Mouse (Mus musculus): ENCODE results near the gene Ipcef1. TPM values are rescaled to one million over a fixed set of nuclear protein-coding genes. Genes with fewer than 3 reads are reported as not detected.
A peak's percentile ranks its signal among the peaks of the same experiment; 100 is the strongest.

The Ipcef1 gene
- polyA plus RNA-seq (2015; fragmentation: Nextera tagmentation; extraction: Ambion mirVana): 0.69 and 1.3 TPM in 2 replicates

DNA sequence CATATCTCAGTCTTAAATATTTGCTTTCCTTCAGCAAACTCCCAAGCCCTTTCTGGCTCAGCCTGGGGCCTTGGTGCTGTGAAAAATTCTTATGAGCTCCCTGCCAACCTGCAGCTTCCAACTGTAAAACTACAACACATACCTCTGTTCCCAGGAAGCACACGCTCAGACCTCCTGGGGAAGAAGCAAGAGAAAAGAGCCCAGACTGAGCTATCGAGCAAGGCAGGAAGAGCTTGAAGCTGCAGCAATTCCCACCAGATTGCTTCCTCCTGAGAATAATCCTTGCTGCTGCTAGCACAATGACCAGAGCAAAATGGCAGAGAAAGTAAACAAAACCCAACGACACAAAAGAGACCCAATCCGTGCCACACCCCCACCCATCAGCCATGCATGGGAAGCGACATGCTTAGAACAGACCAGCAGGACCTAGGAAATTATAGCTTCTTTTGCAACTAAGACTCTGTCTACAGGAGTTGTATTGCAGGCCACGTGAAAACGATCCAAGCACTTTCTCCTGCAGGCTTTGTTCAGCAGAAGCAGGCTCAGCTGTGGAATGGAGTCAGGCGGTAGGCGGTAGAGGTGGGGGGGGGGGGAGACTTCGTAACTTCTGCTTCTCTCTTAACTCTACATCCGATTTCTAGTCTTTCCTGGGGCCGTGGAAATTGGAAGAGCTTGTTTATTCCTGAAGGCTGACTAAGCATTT lies at the start of gene Ipcef1:
Gene Ipcef1 (minus strand): TSS at position 164 of the 703 bp plus-strand sequence.
- H3K9me3 ChIP-seq: no peaks in the 10 kb centered on the region
- H3K9ac ChIP-seq: no peak within 1 kb of the TSS
- no peaks in the 10 kb centered on the region for H3K36me3 ChIP-seq
- no peak for ATAC-seq (ENCODE audit: low FRiP score)
- H3K4me2 ChIP-seq: peak within 1 kb of the TSS; percentile 20; the same call in 1 of the 2 replicates
- 20% methylated on average over 12 of the region's 12 CpGs for WGBS
- no peak within 1 kb of the TSS for H3K4me3 ChIP-seq
- H3K27me3 ChIP-seq: no peaks in the 10 kb centered on the region
- no peak within 1 kb of the TSS for H3K27ac ChIP-seq
- H3K4me1 ChIP-seq (replicated peaks): peaks cover 6% of the 10 kb centered on the region; the same call in 1 of the 2 replicates

DNA sequence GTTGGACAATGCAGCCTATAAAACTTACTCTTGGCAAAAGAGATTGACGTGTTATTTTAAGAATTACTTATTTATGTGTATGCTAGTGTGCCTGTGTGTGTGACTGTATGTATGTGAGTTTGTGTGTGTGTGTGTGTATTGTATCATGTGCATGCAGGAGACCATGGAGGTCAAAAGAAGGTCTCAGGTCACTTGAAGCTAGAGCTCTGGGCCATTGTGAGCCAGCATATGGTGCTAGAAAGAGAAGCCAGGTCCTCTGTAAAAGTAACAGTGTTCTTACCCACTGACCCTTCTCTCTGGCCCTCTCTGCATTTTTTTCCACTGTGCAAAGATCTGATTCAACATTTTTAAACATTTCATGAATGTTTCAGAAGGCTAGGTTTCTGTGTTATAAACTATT lies 25.7 kb upstream of the Ipcef1 start:
- no peak overlapping the region; the same call in 1 of the 2 replicates for H3K27ac ChIP-seq
- no peak overlapping the region for H3K4me2 ChIP-seq
- H3K27me3 ChIP-seq: no peaks in the 10 kb centered on the region
- no peaks in the 10 kb centered on the region for H3K36me3 ChIP-seq
- WGBS: 93% methylated on average over 1 of the region's 1 CpGs
- no peak overlapping the region for H3K9ac ChIP-seq
- no peak for ATAC-seq (ENCODE audit: low FRiP score)
- H3K4me1 ChIP-seq (replicated peaks): 0 out of 2 replicates have a peak, but pooled peaks cover 6% of the 10 kb centered on the region
- no peaks in the 10 kb centered on the region for H3K9me3 ChIP-seq
- H3K4me3 ChIP-seq: no peak overlapping the region

DNA sequence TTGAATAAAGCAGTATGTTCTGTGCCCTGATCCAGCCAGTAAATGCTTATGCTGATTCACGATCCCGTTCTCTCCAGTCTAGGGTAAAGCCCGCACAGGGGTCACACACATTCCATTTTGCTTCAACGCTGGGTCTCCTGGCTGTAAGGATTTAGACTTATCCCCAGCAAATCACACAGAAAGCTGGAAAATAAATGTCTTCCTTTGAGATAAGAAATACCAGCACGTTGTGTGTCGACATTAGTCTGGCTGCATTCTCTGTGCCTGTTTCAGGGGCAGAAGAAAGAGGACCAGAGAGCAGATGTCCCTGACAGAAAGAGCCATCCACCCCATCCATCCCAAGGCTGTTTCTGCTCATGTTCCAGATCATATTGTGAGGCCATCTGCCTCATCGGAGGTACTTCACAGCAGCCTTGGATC lies 25.1 kb upstream of the Ipcef1 start:
- H3K36me3 ChIP-seq: no peaks in the 10 kb centered on the region
- no peak for ATAC-seq (ENCODE audit: low FRiP score)
- WGBS: 82% methylated on average over 7 of the region's 7 CpGs
- H3K9me3 ChIP-seq: no peaks in the 10 kb centered on the region
- H3K27me3 ChIP-seq: no peaks in the 10 kb centered on the region
- 0 out of 2 replicates have a peak, but pooled peaks cover 6% of the 10 kb centered on the region for H3K4me1 ChIP-seq (replicated peaks)
- no peak overlapping the region for H3K27ac ChIP-seq
- H3K4me2 ChIP-seq: no peak overlapping the region
- H3K9ac ChIP-seq: no peak overlapping the region
- no peak overlapping the region for H3K4me3 ChIP-seq

DNA sequence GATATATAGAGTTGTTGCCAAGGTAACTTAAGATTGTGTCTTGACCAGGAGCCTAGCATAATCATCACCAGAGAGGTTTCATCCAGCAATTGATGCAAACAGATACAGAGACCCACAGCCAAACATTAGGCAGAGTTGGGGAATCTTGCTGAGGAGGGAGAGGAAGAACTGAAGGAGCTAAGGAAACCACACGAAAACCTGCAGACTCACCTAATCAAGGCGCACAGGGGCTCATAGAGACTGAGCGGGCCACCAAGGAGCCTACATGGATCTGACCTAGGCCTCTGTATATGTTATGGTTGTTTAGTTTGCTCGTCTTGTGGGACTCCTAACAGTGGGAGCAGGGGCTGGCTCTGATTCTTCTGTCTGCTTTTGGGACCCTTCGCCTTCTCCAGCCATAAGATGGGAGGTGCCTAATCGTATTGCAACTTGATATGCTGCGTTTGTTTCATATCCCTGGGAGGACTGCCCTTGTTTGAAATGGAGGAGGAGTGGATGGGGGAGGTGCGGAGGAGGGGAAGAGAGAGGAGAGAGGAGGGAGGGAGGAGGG lies 24.5 kb upstream of the Ipcef1 start:
- no peak overlapping the region for H3K4me2 ChIP-seq

DNA sequence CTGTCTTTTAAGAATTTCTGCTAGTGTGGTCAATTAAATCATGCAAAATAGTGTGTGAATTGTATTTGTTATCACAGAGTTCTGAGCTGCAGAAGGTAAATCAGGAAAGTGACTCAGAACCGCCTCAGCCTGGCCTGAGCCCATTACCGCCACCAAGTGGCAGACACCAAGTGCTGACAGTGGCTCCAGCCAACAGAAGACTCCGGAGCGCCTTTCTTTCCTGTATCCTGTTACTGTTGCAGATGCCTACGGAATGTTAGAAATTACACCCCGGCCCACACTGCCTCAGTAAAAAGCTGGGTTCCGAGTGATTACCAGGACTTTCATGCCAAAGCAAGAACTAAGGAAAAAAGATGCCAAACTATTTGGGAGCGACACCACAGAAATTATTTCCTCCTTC lies 23.9 kb upstream of the Ipcef1 start:
- H3K4me3 ChIP-seq: no peak overlapping the region
- no peak overlapping the region for H3K27ac ChIP-seq
- 18% methylated on average over 8 of the region's 8 CpGs for WGBS
- H3K27me3 ChIP-seq: no peaks in the 10 kb centered on the region
- no peak overlapping the region for H3K4me2 ChIP-seq
- ATAC-seq (ENCODE audit: low FRiP score): peak; percentile 91
- H3K9me3 ChIP-seq: no peaks in the 10 kb centered on the region
- H3K4me1 ChIP-seq (replicated peaks): 0 out of 2 replicates have a peak, but pooled peaks cover 6% of the 10 kb centered on the region
- no peaks in the 10 kb centered on the region for H3K36me3 ChIP-seq
- H3K9ac ChIP-seq: 0 out of 2 replicates have a peak overlapping the region, but pooled peaks have one; percentile 19

More for the DNA sequence above, 24.5 kb upstream of the Ipcef1 start:
- 0 out of 2 replicates have a peak overlapping the region, but pooled peaks have one; percentile 19 for H3K9ac ChIP-seq
- H3K27ac ChIP-seq: no peak overlapping the region
- 60% methylated on average over 7 of the region's 8 CpGs for WGBS
- H3K9me3 ChIP-seq: no peaks in the 10 kb centered on the region
- H3K27me3 ChIP-seq: no peaks in the 10 kb centered on the region
- no peak overlapping the region for H3K4me3 ChIP-seq
- no peaks in the 10 kb centered on the region for H3K36me3 ChIP-seq
- 0 out of 2 replicates have a peak, but pooled peaks cover 6% of the 10 kb centered on the region for H3K4me1 ChIP-seq (replicated peaks)
- peak; percentile 48 for ATAC-seq (ENCODE audit: low FRiP score)

DNA sequence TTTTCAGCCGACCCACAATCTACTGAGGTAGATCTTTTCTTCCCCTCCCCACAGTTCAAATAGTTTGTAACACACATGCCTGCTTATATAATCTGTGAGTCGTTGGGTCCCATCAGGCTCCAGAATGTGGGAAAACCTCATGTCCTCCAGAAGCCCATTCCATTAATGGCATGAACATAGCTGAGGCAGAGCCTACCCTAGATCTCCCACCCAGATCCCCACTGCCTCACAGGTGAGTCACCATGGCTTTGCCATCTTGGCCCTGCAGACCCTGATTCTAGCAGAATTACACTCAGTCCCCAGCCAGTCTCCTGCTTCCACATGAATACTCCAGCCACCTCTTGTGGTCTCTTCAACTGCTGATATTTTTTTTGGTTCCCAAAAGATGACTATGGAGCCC lies 23.4 kb upstream of the Ipcef1 start:
- H3K4me1 ChIP-seq (replicated peaks): 0 out of 2 replicates have a peak, but pooled peaks cover 6% of the 10 kb centered on the region
- H3K9ac ChIP-seq: no peak overlapping the region
- ATAC-seq (ENCODE audit: low FRiP score): no peak; the same call in 1 of the 2 replicates
- H3K27me3 ChIP-seq: no peaks in the 10 kb centered on the region
- WGBS: 97% methylated on average over 2 of the region's 2 CpGs
- no peaks in the 10 kb centered on the region for H3K9me3 ChIP-seq
- no peak overlapping the region for H3K4me3 ChIP-seq
- no peak overlapping the region for H3K27ac ChIP-seq
- H3K4me2 ChIP-seq: no peak overlapping the region
- H3K36me3 ChIP-seq: no peaks in the 10 kb centered on the region

DNA sequence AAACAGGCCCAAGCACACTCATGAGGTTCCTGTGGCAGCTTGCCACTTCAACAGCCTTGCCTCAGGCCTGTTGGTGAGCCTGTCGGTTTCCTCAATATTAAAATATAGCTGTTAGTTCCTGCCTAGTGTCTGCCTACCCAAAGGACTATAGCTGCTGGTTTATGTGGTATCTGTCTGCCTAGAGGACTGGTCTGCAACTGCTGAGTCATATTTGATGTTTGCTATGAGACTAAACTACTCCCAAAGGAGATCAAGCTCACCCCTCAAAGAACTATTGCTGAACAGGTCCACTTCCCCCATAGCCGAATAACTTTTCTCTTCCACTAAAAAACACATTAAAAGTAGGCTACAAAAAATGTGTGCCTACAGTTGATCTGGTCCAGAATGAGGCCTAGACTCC lies 22.0 kb upstream of the Ipcef1 start:
- no peak for ATAC-seq (ENCODE audit: low FRiP score)
- no peak overlapping the region for H3K27ac ChIP-seq
- H3K36me3 ChIP-seq: no peaks in the 10 kb centered on the region
- H3K9me3 ChIP-seq: no peaks in the 10 kb centered on the region
- H3K9ac ChIP-seq: no peak overlapping the region
- 0 out of 2 replicates have a peak, but pooled peaks cover 6% of the 10 kb centered on the region for H3K4me1 ChIP-seq (replicated peaks)
- no peaks in the 10 kb centered on the region for H3K27me3 ChIP-seq
- no peak overlapping the region for H3K4me2 ChIP-seq
- H3K4me3 ChIP-seq: no peak overlapping the region
- 86% methylated on average over 2 of the region's 2 CpGs for WGBS

DNA sequence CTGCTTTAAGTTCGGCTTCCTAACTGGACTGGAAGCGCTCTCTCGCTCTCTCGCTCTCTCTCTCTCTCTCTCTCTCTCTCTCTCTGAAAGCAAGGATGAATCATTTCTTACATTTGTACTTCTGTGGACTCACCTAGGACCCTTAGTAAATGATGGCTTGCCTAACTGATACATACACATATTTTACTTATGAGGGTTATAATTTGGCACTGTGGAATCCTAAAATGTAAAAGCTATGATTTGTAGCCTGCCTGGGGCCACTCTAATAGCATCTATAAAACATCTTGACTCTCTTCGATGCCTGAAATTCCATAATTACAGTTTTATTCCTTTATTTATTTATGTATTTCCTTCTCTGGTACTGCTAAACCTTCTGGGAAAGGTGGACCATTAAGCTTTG lies 18.6 kb upstream of the Ipcef1 start:
- H3K27me3 ChIP-seq: no peaks in the 10 kb centered on the region
- H3K4me1 ChIP-seq (replicated peaks): no peaks in the 10 kb centered on the region
- H3K9me3 ChIP-seq: no peaks in the 10 kb centered on the region
- ATAC-seq (ENCODE audit: low FRiP score): no peak
- H3K4me3 ChIP-seq: no peak overlapping the region
- H3K36me3 ChIP-seq: no peaks in the 10 kb centered on the region
- 86% methylated on average over 5 of the region's 5 CpGs for WGBS
- no peak overlapping the region for H3K9ac ChIP-seq
- no peak overlapping the region for H3K4me2 ChIP-seq
- no peak overlapping the region for H3K27ac ChIP-seq

DNA sequence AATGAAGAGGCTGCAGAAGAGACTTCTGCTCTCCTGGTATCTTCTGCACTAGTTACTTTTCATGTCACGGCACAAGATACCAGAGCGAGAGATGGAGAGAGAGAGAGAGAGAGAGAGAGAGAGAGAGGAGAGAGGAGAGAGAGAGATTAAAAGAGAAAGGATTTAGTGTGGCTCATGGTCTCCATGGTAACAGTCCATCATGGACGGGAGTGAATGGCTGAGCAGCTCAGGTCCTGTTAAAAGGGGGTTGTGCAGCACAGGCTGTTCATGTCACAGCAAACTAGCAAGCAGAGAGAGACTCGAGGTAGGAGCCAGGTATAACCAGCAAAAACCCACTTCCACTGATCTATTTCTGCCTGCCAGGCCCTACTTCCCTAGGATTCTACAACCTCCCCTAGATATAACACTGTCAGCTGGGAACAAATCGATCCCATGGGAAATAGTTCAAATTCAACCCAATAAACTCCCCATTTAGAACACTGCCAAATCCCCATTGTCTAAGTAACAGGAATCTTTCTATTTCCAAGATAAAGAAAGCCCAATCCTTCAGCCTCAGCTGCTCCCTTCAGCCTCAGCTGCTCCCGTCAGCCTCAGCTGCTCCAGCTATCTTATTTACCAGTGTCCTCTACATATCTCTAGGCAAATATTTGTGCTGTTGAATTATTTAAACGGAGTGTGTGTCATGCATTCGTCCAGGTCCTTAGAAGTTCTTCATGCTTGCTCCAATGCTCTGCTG lies 18.0 kb upstream of the Ipcef1 start:
- Histone ChIP-seq H3K4me2 (no peak overlapping the region), H3K36me3 (no peaks in the 10 kb centered on the region), H3K27me3 (no peaks in the 10 kb centered on the region), H3K4me3 (no peak overlapping the region), H3K9me3 (no peaks in the 10 kb centered on the region), H3K27ac (no peak overlapping the region), H3K4me1 (replicated peaks) (no peaks in the 10 kb centered on the region), H3K9ac (no peak overlapping the region)
- peak; percentile 61; the same call in 1 of the 2 replicates for ATAC-seq (ENCODE audit: low FRiP score)
- WGBS: 62% methylated on average over 8 of the region's 8 CpGs

DNA sequence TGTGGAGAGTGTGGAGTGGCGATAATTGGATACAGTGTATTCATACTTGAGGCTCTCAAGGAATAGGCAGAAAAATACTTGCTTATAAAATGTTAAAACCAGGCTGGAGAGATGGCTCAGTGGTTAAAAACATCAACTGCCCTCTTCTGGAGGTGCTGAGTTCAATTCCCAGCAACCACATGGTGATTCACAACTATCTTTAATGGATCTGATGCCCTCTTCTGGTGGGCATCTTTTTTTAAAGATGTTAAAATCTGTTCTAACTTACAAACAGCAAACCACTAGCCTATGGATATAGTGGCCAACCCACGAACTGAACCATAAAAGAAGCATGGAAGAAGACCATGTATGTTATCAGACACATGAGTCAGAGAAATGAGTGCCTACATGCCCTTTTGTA lies 16.8 kb upstream of the Ipcef1 start:
- Histone ChIP-seq H3K27me3 (no peaks in the 10 kb centered on the region), H3K4me3 (no peak overlapping the region), H3K9ac (no peak overlapping the region), H3K36me3 (no peaks in the 10 kb centered on the region), H3K9me3 (no peaks in the 10 kb centered on the region), H3K4me2 (no peak overlapping the region), H3K4me1 (replicated peaks) (no peaks in the 10 kb centered on the region), H3K27ac (no peak overlapping the region)
- ATAC-seq (ENCODE audit: low FRiP score): no peak
- 89% methylated on average over 2 of the region's 2 CpGs for WGBS

DNA sequence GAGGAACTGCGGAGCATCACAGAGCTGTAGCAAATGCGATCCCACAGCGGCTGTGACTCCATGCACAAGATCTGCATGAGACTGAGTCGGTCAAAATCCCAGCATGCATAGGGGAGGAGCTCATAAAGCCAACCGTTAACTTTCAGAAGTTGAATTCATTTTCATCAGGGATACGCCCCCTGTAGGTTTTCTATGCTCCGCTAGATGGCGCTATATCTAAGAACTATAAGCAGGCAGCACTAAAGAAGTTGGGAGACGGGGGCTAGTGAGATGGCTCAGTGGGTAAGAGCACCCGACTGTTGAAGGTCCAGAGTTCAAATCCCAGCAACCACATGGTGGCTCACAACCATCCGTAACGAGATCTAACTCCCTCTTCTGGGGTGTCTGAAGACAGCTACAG lies 16.3 kb upstream of the Ipcef1 start:
- Histone ChIP-seq H3K27me3 (no peaks in the 10 kb centered on the region), H3K9ac (no peak overlapping the region), H3K4me1 (replicated peaks) (no peaks in the 10 kb centered on the region), H3K4me2 (no peak overlapping the region), H3K4me3 (no peak overlapping the region), H3K36me3 (no peaks in the 10 kb centered on the region), H3K27ac (no peak overlapping the region), H3K9me3 (no peaks in the 10 kb centered on the region)
- WGBS: 74% methylated on average over 12 of the region's 12 CpGs
- ATAC-seq (ENCODE audit: low FRiP score): no peak

DNA sequence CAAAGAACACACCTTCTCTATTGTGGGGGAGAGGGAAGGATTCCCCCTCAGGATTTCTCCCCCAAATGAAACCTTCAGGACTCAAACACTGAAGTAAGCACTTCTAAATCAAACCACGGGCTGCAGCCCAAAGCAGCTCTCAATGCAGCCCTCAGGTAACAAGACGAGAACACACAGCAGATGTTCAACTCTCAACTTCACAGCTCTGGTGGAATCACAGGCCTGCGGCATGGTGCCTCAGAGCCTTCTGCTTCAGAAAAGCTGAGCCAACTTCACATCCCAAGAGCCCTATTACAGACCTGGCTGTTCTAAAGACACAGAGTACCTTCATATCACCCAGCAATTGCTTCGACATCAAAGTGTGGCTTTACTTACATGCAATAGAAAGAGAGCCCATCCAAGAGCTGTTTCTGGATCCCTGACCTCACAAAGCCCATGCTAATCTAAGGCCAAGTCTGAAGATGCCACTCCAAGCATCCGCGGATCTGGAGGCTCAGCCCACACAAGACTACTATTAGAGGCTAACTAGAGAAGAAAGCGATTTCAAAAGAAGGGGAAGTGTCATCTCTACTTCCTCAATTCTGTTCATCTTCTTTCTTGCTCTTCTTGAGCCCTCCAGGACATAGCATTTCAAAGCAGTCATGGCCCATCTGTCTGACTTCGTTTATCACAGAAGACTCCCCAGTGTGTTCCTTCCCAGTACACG lies 11.6 kb upstream of the Ipcef1 start:
- Histone ChIP-seq H3K4me1 (replicated peaks) (no peaks in the 10 kb centered on the region), H3K4me2 (no peak overlapping the region), H3K27ac (no peak overlapping the region), H3K27me3 (no peaks in the 10 kb centered on the region), H3K4me3 (no peak overlapping the region), H3K9ac (no peak overlapping the region), H3K9me3 (no peaks in the 10 kb centered on the region), H3K36me3 (no peaks in the 10 kb centered on the region)
- WGBS: 87% methylated on average over 9 of the region's 9 CpGs
- ATAC-seq (ENCODE audit: low FRiP score): no peak

All from hindbrain, embryonic 13.5 days (tissue).